Mouse (Mus musculus) adrenal gland, postnatal 36 days (tissue): Measurements from ENCODE around the gene Hrc. TPM values are rescaled to one million over a fixed set of nuclear protein-coding genes. Genes with fewer than 3 reads are reported as not detected.

ENCODE experiments used
- DNase-seq, 2 experiments: peaks; one replicate each; pipeline ENCODE4 v3.0.0; 2021; ENCODE audit warnings: mixed read lengths in 1 of 2
- total RNA-seq, 2 experiments: library from RNA; stranded (reverse); gene quantifications; 2 replicates each; pipeline ENCODE4 v1.2.3; 2021

Hrc gene
- total RNA-seq, 2 experiments from 2014 or later, result 0.13 TPM; not detected in 1

- DNase-seq, result no peak
These were observed 31.5 kb downstream of the Hrc start, which contains the start of gene Ppfia3 for GRCm38 (mm10) chr7:45366652-45367019. Ppfia3 (minus strand) TSS chr7:45367019.

DNA sequence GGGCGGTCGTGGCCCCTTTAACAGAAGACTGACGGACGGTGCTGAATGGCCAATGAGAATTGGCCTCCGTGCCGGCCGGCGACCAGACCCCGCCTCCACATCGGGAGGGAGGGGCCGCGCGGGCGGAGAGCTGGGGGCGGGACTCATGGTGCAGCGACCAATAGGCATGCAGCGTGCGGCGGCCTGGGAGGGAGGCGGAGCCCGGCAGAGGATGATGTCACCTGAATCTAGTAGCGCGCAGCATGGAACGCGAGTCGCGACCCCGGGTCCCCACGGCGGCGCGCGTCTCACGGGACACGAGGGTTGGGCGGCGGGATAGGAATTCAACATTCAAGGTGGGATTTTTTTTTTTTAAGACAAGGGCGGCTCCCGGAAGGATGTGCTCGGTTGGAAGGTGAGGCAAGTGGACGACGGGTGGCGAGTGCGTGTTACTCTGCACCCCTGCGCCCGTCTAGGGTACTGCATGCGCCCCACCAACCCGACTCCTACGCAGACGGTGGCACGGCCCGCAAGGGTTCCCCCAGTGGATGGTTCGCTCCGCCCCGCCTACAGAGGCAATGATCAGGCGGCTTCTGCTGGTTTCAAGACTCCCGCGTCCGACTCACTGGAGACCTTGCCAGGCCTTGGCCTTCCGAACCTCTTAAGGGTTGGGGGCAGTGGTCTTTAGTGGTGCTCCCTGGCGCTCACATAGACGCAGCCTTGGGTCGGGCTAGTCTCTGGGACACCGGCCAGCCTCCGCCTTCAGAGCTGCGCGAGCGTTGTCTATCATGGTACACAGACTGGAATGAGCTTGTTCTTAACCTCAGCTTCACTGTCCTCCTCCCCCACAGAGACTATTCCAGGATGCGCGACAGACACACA lies 32.2 kb downstream of the Hrc start:
- peak; percentile 98 to 99 for DNase-seq

GRCm38 (mm10) chr7:45368178-45368577 lies 33.1 kb downstream of the Hrc start:
- no peak for DNase-seq

- DNase-seq, result no peak
These were observed 34.1 kb downstream of the Hrc start for GRCm38 (mm10) chr7:45369022-45369745.

DNA sequence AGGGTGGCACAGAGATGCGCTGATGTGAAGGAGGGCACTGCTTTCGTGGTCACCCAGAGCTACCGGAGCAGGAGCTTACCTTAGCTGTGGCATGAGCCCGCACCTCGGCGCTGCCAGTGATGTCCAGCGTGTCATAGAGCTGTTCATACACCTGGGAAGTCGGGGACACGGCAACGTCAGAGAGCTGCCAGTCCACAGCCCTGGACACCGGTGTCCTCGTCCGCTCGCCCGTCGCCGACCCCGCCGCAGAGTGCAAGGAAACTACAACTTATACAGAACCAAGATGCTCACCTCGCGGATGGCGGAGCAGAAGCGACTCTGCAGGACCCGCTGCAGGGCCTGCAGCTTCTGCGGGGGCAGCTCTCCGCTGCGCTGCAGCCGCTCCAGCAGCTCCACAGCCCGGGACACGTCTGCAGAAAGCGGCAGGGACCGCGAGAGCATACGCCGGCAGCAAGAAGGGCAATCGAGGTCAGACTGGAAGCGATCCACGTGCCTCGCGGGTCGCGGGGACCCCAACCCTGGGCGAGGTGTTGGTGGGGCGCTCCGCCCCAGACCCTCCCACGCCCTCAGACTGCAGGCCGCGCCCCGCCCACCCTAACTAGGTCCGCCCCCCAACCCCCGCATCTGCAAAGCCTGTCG lies 34.9 kb downstream of the Hrc start:
- DNase-seq, result no peak

GRCm38 (mm10) chr7:45370475-45371311 lies 35.6 kb downstream of the Hrc start, which contains the start of gene Lin7b:
Lin7b (minus strand) TSS chr7:45370583.
- peak; percentile 93 to 96 for DNase-seq

GRCm38 (mm10) chr7:45372371-45372770 lies 37.3 kb downstream of the Hrc start:
- peak; percentile 40 to 43 for DNase-seq

DNA sequence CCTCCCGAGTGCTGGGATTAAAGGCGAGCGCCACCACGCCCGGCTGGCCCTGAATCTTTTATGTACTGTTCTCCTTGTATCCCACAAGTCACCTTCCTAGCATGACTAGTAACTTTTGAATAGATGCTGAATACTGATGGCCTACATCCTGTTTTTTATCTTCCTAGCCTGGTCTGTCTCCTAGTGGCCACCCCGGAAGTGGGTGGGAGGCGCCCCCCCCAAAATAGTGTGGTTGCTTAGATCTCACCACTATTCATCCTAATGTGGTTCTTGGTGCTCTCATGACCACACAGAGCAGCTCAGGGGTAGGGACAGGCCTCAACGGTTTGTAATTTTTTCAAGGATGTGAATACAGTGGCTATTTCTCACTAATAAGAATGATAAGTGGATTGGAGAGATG lies 39.5 kb downstream of the Hrc start:
- DNase-seq, result no peak

DNA sequence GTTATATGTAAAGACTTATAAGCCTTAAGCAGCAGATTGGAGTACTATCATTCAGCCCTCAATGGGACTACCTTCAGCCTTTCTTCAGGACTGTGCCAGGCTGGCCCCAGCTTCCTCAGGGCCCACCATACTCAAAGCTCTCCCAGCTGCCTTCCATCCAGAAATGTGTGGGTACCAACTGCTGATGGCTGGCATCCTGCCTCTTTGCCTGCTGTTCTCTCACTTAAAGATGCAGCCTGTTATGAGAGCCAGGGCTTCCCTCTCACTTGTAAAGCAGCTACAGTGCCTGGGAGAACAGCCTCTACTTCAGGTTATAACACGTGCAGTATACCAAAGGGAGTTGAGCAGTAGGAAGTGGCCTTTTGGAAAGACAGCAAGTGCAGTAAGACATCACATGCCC lies 41.0 kb downstream of the Hrc start:
- no peak for DNase-seq

GRCm38 (mm10) chr7:45386077-45386476 lies 51.0 kb downstream of the Hrc start:
- DNase-seq, result no peak

Other genes starting within 250 kb of the Hrc start
- 10 to 100 TPM; 32.2 to 38.3 TPM for gene Rcn3, start 243.1 kb upstream of the Hrc start, total RNA-seq
- gene Fcgrt, start 231.4 kb upstream of the Hrc start, total RNA-seq, result 100 to 1,000 TPM; 116 to 138 TPM
- 1,000 to 10,000 TPM; 1,231 to 1,372 TPM for gene Rps11, start 210.9 kb upstream of the Hrc start, total RNA-seq
- gene Rpl13a, start 206.5 kb upstream of the Hrc start, total RNA-seq, result 1,000 to 10,000 TPM; 1,621 to 1,757 TPM
- not detected for gene Gm45713, start 199.1 kb upstream of the Hrc start, total RNA-seq
- gene Flt3l, start 198.9 kb upstream of the Hrc start, total RNA-seq, result 10 to 100 TPM; 15.3 to 25.5 TPM
- 10 to 100 TPM; 59.1 to 77.0 TPM for gene Pih1d1, start 181.0 kb upstream of the Hrc start, total RNA-seq
- 10 to 100 TPM; 62.7 to 76.7 TPM for gene Aldh16a1, start 180.7 kb upstream of the Hrc start, total RNA-seq
- gene Slc17a7, start 171.3 kb upstream of the Hrc start, total RNA-seq, result under 1 TPM in 1 of 2 experiments, not detected in 1; 0.17 TPM
- gene Gfy, start 155.7 kb upstream of the Hrc start, total RNA-seq, result not detected
- gene Pth2, start 154.3 kb upstream of the Hrc start, total RNA-seq, result not detected
- not detected for gene Ccdc155, start 130.4 kb upstream of the Hrc start, total RNA-seq
- gene Dkkl1, start 123.1 kb upstream of the Hrc start, total RNA-seq, result not detected
- 10 to 100 TPM; 10.6 to 15.3 TPM for gene Tead2, start 119.5 kb upstream of the Hrc start, total RNA-seq
- gene Cd37, start 96.2 kb upstream of the Hrc start, total RNA-seq, result 1 to 10 TPM; 2.2 to 4.1 TPM
- not detected for gene Slc6a16, start 94.2 kb upstream of the Hrc start, total RNA-seq
- gene Slc6a21, start 57.8 kb upstream of the Hrc start, total RNA-seq, result under 1 TPM in 1 of 2 experiments, not detected in 1; 0.13 TPM
- 1 to 10 TPM; 5.7 to 8.5 TPM for gene Trpm4, start 1.5 kb upstream of the Hrc start, total RNA-seq
- gene Ppfia3, start 31.7 kb downstream of the Hrc start, total RNA-seq, result 1 to 10 TPM; 1.5 to 1.7 TPM
- 1 to 10 TPM in 1 of 2 experiments, under 1 TPM in 1; 0.70 to 2.8 TPM for gene Lin7b, start 35.3 kb downstream of the Hrc start, total RNA-seq
- 100 to 1,000 TPM; 223 to 308 TPM for gene Snrnp70, start 60.5 kb downstream of the Hrc start, total RNA-seq
- gene Kcna7, start 70.4 kb downstream of the Hrc start, total RNA-seq, result not detected
- not detected for gene Ntf5, start 78.4 kb downstream of the Hrc start, total RNA-seq
- not detected for gene Lhb, start 85.5 kb downstream of the Hrc start, total RNA-seq
- 10 to 100 TPM; 41.7 to 43.9 TPM for gene Gys1, start 99.6 kb downstream of the Hrc start, total RNA-seq
- gene Ruvbl2, start 102.8 kb downstream of the Hrc start, total RNA-seq, result 10 to 100 TPM; 50.3 to 56.3 TPM
- 1,000 to 10,000 TPM in 1 of 2 experiments, 100 to 1,000 TPM in 1; 896 to 1,448 TPM for gene Ftl1, start 124.6 kb downstream of the Hrc start, total RNA-seq
- 10 to 100 TPM; 60.1 to 64.5 TPM for gene Bax, start 131.6 kb downstream of the Hrc start, total RNA-seq
- 1 to 10 TPM in 1 of 2 experiments, under 1 TPM in 1; 0.86 to 2.1 TPM for gene Tulp2, start 146.6 kb downstream of the Hrc start, total RNA-seq
- gene Gm45808, start 151.5 kb downstream of the Hrc start, total RNA-seq, result 10 to 100 TPM; 39.2 to 52.3 TPM
- 10 to 100 TPM; 57.8 to 75.6 TPM for gene Dhdh, start 153.5 kb downstream of the Hrc start, total RNA-seq
- gene Nucb1, start 175.1 kb downstream of the Hrc start, total RNA-seq, result 100 to 1,000 TPM; 263 to 267 TPM
- 10 to 100 TPM; 45.7 to 68.4 TPM for gene Ppp1r15a, start 191.0 kb downstream of the Hrc start, total RNA-seq
- gene Plekha4, start 191.0 kb downstream of the Hrc start, total RNA-seq, result 1 to 10 TPM; 3.5 to 4.2 TPM
- gene Hsd17b14, start 219.6 kb downstream of the Hrc start, total RNA-seq, result 1 to 10 TPM in 1 of 2 experiments, under 1 TPM in 1; 0.56 to 1.2 TPM
- 100 to 1,000 TPM; 165 to 289 TPM for gene Bcat2, start 234.9 kb downstream of the Hrc start, total RNA-seq